Mouse (Mus musculus): ENCODE data around the gene Rps6kb2. TPM values are rescaled to one million over a fixed set of nuclear protein-coding genes. Genes with fewer than 3 reads are reported as not detected.

The Rps6kb2 gene
- polyA plus RNA-seq, 1 experiment from 2014 or later: 35.1 TPM

- TF ChIP-seq CTCF (IDR thresholded peaks at IDR 0.05; ENCODE audit: low read depth): no peak
- no peaks in the 10 kb centered on the region for H3K36me3 ChIP-seq (ENCODE audit: control insufficient read depth, insufficient read depth)
- H3K4me1 ChIP-seq (replicated peaks; ENCODE audit: control insufficient read depth, insufficient read depth, low read length): no peaks in the 10 kb centered on the region
- 87% methylated on average over 2 of the region's 2 CpGs for WGBS
- no peaks in the 10 kb centered on the region for H3K27me3 ChIP-seq (replicated peaks; ENCODE audit: control insufficient read depth, insufficient read depth, low read length)
- no peak overlapping the region for H3K27ac ChIP-seq (ENCODE audit: low read depth, low read length)
- no peak for ATAC-seq
- no peak overlapping the region for H3K4me3 ChIP-seq (ENCODE audit: low read depth, low read length)
- H3K4me2 ChIP-seq (replicated peaks; ENCODE audit: low read depth): no peak overlapping the region
- H3K9ac ChIP-seq (ENCODE audit: low read depth, low read length): no peak overlapping the region
- H3K9me3 ChIP-seq (ENCODE audit: control insufficient read depth): no peaks in the 10 kb centered on the region
These were observed 20.5 kb upstream of the Rps6kb2 start for GRCm38 (mm10) chr19:4183689-4184088.

GRCm38 (mm10) chr19:4181892-4182291 lies 18.7 kb upstream of the Rps6kb2 start:
- WGBS: 35% methylated on average over 3 of the region's 3 CpGs
- peak; percentile 22; the same call in 1 of the 2 replicates for ATAC-seq
- no peaks in the 10 kb centered on the region for H3K4me1 ChIP-seq (replicated peaks; ENCODE audit: control insufficient read depth, insufficient read depth, low read length)
- TF ChIP-seq CTCF (IDR thresholded peaks at IDR 0.05; ENCODE audit: low read depth): no peak
- H3K27ac ChIP-seq (ENCODE audit: low read depth, low read length): no peak overlapping the region
- no peak overlapping the region for H3K9ac ChIP-seq (ENCODE audit: low read depth, low read length)
- H3K4me2 ChIP-seq (replicated peaks; ENCODE audit: low read depth): no peak overlapping the region
- no peaks in the 10 kb centered on the region for H3K27me3 ChIP-seq (replicated peaks; ENCODE audit: control insufficient read depth, insufficient read depth, low read length)
- H3K9me3 ChIP-seq (ENCODE audit: control insufficient read depth): no peaks in the 10 kb centered on the region
- H3K36me3 ChIP-seq (ENCODE audit: control insufficient read depth, insufficient read depth): no peaks in the 10 kb centered on the region
- H3K4me3 ChIP-seq (ENCODE audit: low read depth, low read length): no peak overlapping the region

- 81% methylated on average over 7 of the region's 7 CpGs for WGBS
- ATAC-seq: no peak
- Histone ChIP-seq H3K36me3 (ENCODE audit: control insufficient read depth, insufficient read depth) (no peaks in the 10 kb centered on the region), H3K4me1 (replicated peaks; ENCODE audit: control insufficient read depth, insufficient read depth, low read length) (0 out of 2 replicates have a peak, but pooled peaks cover 3% of the 10 kb centered on the region), H3K27me3 (replicated peaks; ENCODE audit: control insufficient read depth, insufficient read depth, low read length) (no peaks in the 10 kb centered on the region), H3K4me3 (ENCODE audit: low read depth, low read length) (no peak overlapping the region), H3K4me2 (replicated peaks; ENCODE audit: low read depth) (no peak overlapping the region), H3K27ac (ENCODE audit: low read depth, low read length) (no peak overlapping the region), H3K9ac (ENCODE audit: low read depth, low read length) (no peak overlapping the region), H3K9me3 (ENCODE audit: control insufficient read depth) (no peaks in the 10 kb centered on the region)
- TF ChIP-seq CTCF (IDR thresholded peaks at IDR 0.05; ENCODE audit: low read depth): no peak
These were observed 17.3 kb upstream of the Rps6kb2 start for GRCm38 (mm10) chr19:4180411-4180810.

- Histone ChIP-seq H3K9ac (ENCODE audit: low read depth, low read length) (peak within 1 kb of the TSS; percentile 17; the same call in 1 of the 2 replicates), H3K4me3 (ENCODE audit: low read depth, low read length) (no peak within 1 kb of the TSS), H3K4me2 (replicated peaks; ENCODE audit: low read depth) (peak within 1 kb of the TSS; percentile 49), H3K27me3 (replicated peaks; ENCODE audit: control insufficient read depth, insufficient read depth, low read length) (no peaks in the 10 kb centered on the region), H3K4me1 (replicated peaks; ENCODE audit: control insufficient read depth, insufficient read depth, low read length) (0 out of 2 replicates have a peak, but pooled peaks cover 5% of the 10 kb centered on the region), H3K27ac (ENCODE audit: low read depth, low read length) (no peak within 1 kb of the TSS; the same call in 1 of the 2 replicates), H3K36me3 (ENCODE audit: control insufficient read depth, insufficient read depth) (no peaks in the 10 kb centered on the region), H3K9me3 (ENCODE audit: control insufficient read depth) (no peaks in the 10 kb centered on the region)
- no peak for TF ChIP-seq CTCF (IDR thresholded peaks at IDR 0.05; ENCODE audit: low read depth)
- WGBS: 6% methylated on average over 11 of the region's 11 CpGs
- ATAC-seq: peak; percentile 31; the same call in 1 of the 2 replicates
These were observed 12.3 kb upstream of the Rps6kb2 start, which contains the start of gene Carns1 for GRCm38 (mm10) chr19:4175368-4175947. Gene Carns1 (minus strand): TSS chr19:4175479.

GRCm38 (mm10) chr19:4172925-4173324 lies 9.8 kb upstream of the Rps6kb2 start:
- H3K27ac ChIP-seq (ENCODE audit: low read depth, low read length): no peak overlapping the region
- no peaks in the 10 kb centered on the region for H3K36me3 ChIP-seq (ENCODE audit: control insufficient read depth, insufficient read depth)
- H3K9ac ChIP-seq (ENCODE audit: low read depth, low read length): no peak overlapping the region
- no peaks in the 10 kb centered on the region for H3K9me3 ChIP-seq (ENCODE audit: control insufficient read depth)
- peaks cover 9% of the 10 kb centered on the region; the same call in 1 of the 2 replicates for H3K4me1 ChIP-seq (replicated peaks; ENCODE audit: control insufficient read depth, insufficient read depth, low read length)
- ATAC-seq: no peak
- H3K4me3 ChIP-seq (ENCODE audit: low read depth, low read length): no peak overlapping the region
- H3K27me3 ChIP-seq (replicated peaks; ENCODE audit: control insufficient read depth, insufficient read depth, low read length): no peaks in the 10 kb centered on the region
- 74% methylated on average over 11 of the region's 11 CpGs for WGBS
- no peak overlapping the region for H3K4me2 ChIP-seq (replicated peaks; ENCODE audit: low read depth)
- peak; percentile 24 for TF ChIP-seq CTCF (IDR thresholded peaks at IDR 0.05; ENCODE audit: low read depth)

- H3K9ac ChIP-seq (ENCODE audit: low read depth, low read length): no peak overlapping the region
- peaks cover 9% of the 10 kb centered on the region; the same call in 1 of the 2 replicates for H3K4me1 ChIP-seq (replicated peaks; ENCODE audit: control insufficient read depth, insufficient read depth, low read length)
- no peak overlapping the region for H3K4me3 ChIP-seq (ENCODE audit: low read depth, low read length)
- no peak for ATAC-seq
- H3K9me3 ChIP-seq (ENCODE audit: control insufficient read depth): no peaks in the 10 kb centered on the region
- H3K4me2 ChIP-seq (replicated peaks; ENCODE audit: low read depth): no peak overlapping the region
- H3K27me3 ChIP-seq (replicated peaks; ENCODE audit: control insufficient read depth, insufficient read depth, low read length): no peaks in the 10 kb centered on the region
- 66% methylated on average over 13 of the region's 13 CpGs for WGBS
- no peak overlapping the region for H3K27ac ChIP-seq (ENCODE audit: low read depth, low read length)
- no peaks in the 10 kb centered on the region for H3K36me3 ChIP-seq (ENCODE audit: control insufficient read depth, insufficient read depth)
- no peak for TF ChIP-seq CTCF (IDR thresholded peaks at IDR 0.05; ENCODE audit: low read depth)
These were observed 8.5 kb upstream of the Rps6kb2 start for GRCm38 (mm10) chr19:4171393-4172290.

Data from intestine, postnatal 0 days (tissue).